Comparison of ENCODE assay signal across 9 mouse cellular contexts in genomic region chr4:151977748-151978147, GRCm38 (mm10). TPM values are rescaled to one million over a fixed set of nuclear protein-coding genes. Genes with fewer than 3 reads are reported as not detected.
DNase-seq lines count a peak whose midpoint lies in the region; ATAC-seq and TF ChIP-seq lines count a peak whose summit lies in the region.
"Had no signal": no experiment of that assay in that cellular context is flagged by ENCODE, and none has a peak within 500 bp of the region (broad histone marks: within the 10 kb centered on the region; RNA-seq: fewer than 3 reads in every experiment).

No protein-coding gene starts in this region.

- H3K27me3 ChIP-seq in embryonic facial prominence, embryonic 15.5 days: no peaks in the 10 kb centered on the region
- H3K27me3 ChIP-seq: limb, embryonic 13.5 days had no signal

- H3K4me2 ChIP-seq in embryonic facial prominence, embryonic 15.5 days (replicated peaks): no peak overlapping the region
- H3K4me2 ChIP-seq: limb, embryonic 13.5 days had no signal

- H3K27ac ChIP-seq in bone marrow macrophage, adult 2 months (ENCODE audit: insufficient read depth, low read depth, low read length): no peak overlapping the region
- H3K27ac ChIP-seq in embryonic facial prominence, embryonic 15.5 days (replicated peaks): 0 out of 2 replicates have a peak overlapping the region, but pooled peaks have one; percentile 17
- H3K27ac ChIP-seq: limb, embryonic 13.5 days had no signal

- peak; percentile 87 for DNase-seq in ES-CJ7 (ENCODE audit: low read depth, low spot score)
- DNase-seq in heart, postnatal 14 days: peak; percentile 86 to 93
- DNase-seq in layer of hippocampus, adult 9-11 months: peak; percentile 82
- DNase-seq in lung, postnatal 25 days (ENCODE audit: low spot score): peak; percentile 83
- peak; percentile 91 for DNase-seq in retina, embryonic 14.5 days (ENCODE audit: low spot score)
- DNase-seq in urinary bladder, adult 2 months (ENCODE audit: low spot score): peak; percentile 60

- H3K9me3 ChIP-seq in embryonic facial prominence, embryonic 15.5 days (replicated peaks): no peaks in the 10 kb centered on the region

- peak; percentile 62 for TF ChIP-seq CTCF in bone marrow macrophage, adult 2 months (IDR thresholded peaks at IDR 0.05; ENCODE audit: low read depth, low read length)

- ATAC-seq in embryonic facial prominence, embryonic 15.5 days (ENCODE audit: insufficient number of reproducible peaks, low FRiP score, low TSS enrichment, low read depth): no peak

- WGBS in embryonic facial prominence, embryonic 15.5 days: 34% methylated on average over 10 of the region's 10 CpGs

- intact Hi-C loops in heart, postnatal 14 days (cut with DNase I): no loop called here

- peaks cover 74% of the 10 kb centered on the region for H3K36me3 ChIP-seq in embryonic facial prominence, embryonic 15.5 days

- H3K4me3 ChIP-seq in bone marrow macrophage, adult 2 months (ENCODE audit: insufficient read depth, low read length): no peak overlapping the region
- no peak overlapping the region for H3K4me3 ChIP-seq in embryonic facial prominence, embryonic 15.5 days (replicated peaks)
- H3K4me3 ChIP-seq: limb, embryonic 13.5 days had no signal

- no peak overlapping the region for H3K9ac ChIP-seq in embryonic facial prominence, embryonic 15.5 days
- H3K9ac ChIP-seq: limb, embryonic 13.5 days had no signal

- H3K4me1 ChIP-seq in bone marrow macrophage, adult 2 months (ENCODE audit: control insufficient read depth, insufficient read depth, low read length): peaks cover 3% of the 10 kb centered on the region
- H3K4me1 ChIP-seq in embryonic facial prominence, embryonic 15.5 days: 0 out of 2 replicates have a peak, but pooled peaks cover 7% of the 10 kb centered on the region
- H3K4me1 ChIP-seq: limb, embryonic 13.5 days had no signal

- TF ChIP-seq POLR2A in bone marrow macrophage, adult 2 months (IDR thresholded peaks at IDR 0.05; ENCODE audit: borderline replicate concordance, low read depth, low read length): no peak

RNA-seq across cellular contexts. Expression of gene Thap3, which starts 11.0 kb away (rescaled TPM):
- polyA plus RNA-seq in bone marrow macrophage, adult 2 months (2012; ENCODE audit: insufficient read depth, insufficient read length, missing spikeins): 29.8 and 33.7 TPM in 2 replicates
- polyA plus RNA-seq in embryonic facial prominence, embryonic 15.5 days (2015; fragmentation: Nextera tagmentation; extraction: Ambion mirVana): 53.8 and 60.4 TPM in 2 replicates
- total RNA-seq in heart, postnatal 14 days (2021): 10 to 100 TPM; 13.9 to 14.5 TPM
- polyA plus RNA-seq in urinary bladder, adult 2 months (2012; rRNA removed): 53.1 and 55.1 TPM in 2 replicates

RNA-seq across cellular contexts. Expression of gene Phf13, which starts 18.3 kb away (rescaled TPM):
- 10.1 and 11.0 TPM in 2 replicates for polyA plus RNA-seq in bone marrow macrophage, adult 2 months (2012; ENCODE audit: insufficient read depth, insufficient read length, missing spikeins)
- 34.6 and 35.1 TPM in 2 replicates for polyA plus RNA-seq in embryonic facial prominence, embryonic 15.5 days (2015; fragmentation: Nextera tagmentation; extraction: Ambion mirVana)
- 1 to 10 TPM; 7.6 to 8.5 TPM for total RNA-seq in heart, postnatal 14 days (2021)
- 13.2 and 15.3 TPM in 2 replicates for polyA plus RNA-seq in urinary bladder, adult 2 months (2012; rRNA removed)

RNA-seq across cellular contexts. Expression of gene Klhl21, which starts 30.9 kb away (rescaled TPM):
- polyA plus RNA-seq in bone marrow macrophage, adult 2 months (2012; ENCODE audit: insufficient read depth, insufficient read length, missing spikeins): 11.7 and 13.3 TPM in 2 replicates
- polyA plus RNA-seq in embryonic facial prominence, embryonic 15.5 days (2015; fragmentation: Nextera tagmentation; extraction: Ambion mirVana): 18.8 TPM in 2 replicates
- total RNA-seq in heart, postnatal 14 days (2021): 10 to 100 TPM; 53.0 to 56.9 TPM
- polyA plus RNA-seq in urinary bladder, adult 2 months (2012; rRNA removed): 34.5 and 38.3 TPM in 2 replicates

RNA-seq across cellular contexts. Expression of gene Dnajc11, which starts 44.3 kb away (rescaled TPM):
- 42.0 and 43.3 TPM in 2 replicates for polyA plus RNA-seq in bone marrow macrophage, adult 2 months (2012; ENCODE audit: insufficient read depth, insufficient read length, missing spikeins)
- 57.8 and 61.5 TPM in 2 replicates for polyA plus RNA-seq in embryonic facial prominence, embryonic 15.5 days (2015; fragmentation: Nextera tagmentation; extraction: Ambion mirVana)
- total RNA-seq in heart, postnatal 14 days (2021): 100 to 1,000 TPM in 1 of 2 experiments, 10 to 100 TPM in 1; 94.7 to 103 TPM
- 33.6 and 35.7 TPM in 2 replicates for polyA plus RNA-seq in urinary bladder, adult 2 months (2012; rRNA removed)

RNA-seq across cellular contexts. Expression of gene Zbtb48, which starts 49.7 kb away (rescaled TPM):
- polyA plus RNA-seq in bone marrow macrophage, adult 2 months (2012; ENCODE audit: insufficient read depth, insufficient read length, missing spikeins): 7.5 and 11.4 TPM in 2 replicates
- 20.6 TPM in 2 replicates for polyA plus RNA-seq in embryonic facial prominence, embryonic 15.5 days (2015; fragmentation: Nextera tagmentation; extraction: Ambion mirVana)
- 1 to 10 TPM; 4.7 to 7.5 TPM for total RNA-seq in heart, postnatal 14 days (2021)
- 13.5 and 16.0 TPM in 2 replicates for polyA plus RNA-seq in urinary bladder, adult 2 months (2012; rRNA removed)
